Mouse (Mus musculus) cerebellum, adult 2 months (tissue): ENCODE results near the gene Prn. TPM values are rescaled to one million over a fixed set of nuclear protein-coding genes. Genes with fewer than 3 reads are reported as not detected.

Source experiments
- DNase-seq, 2 experiments: peaks; one replicate each; pipeline ENCODE4 v3.0.0; 2021
- H3K27ac ChIP-seq: fragments of 200-500 bp; 2 replicates; pipeline ENCODE4 v1.5.1; 2012; ENCODE audit warnings: low read length, control low read depth, inconsistent platforms; ENCODE audit not compliant: insufficient read depth
- H3K27me3 ChIP-seq: fragments of 200-500 bp; 2 replicates; pipeline ENCODE4 v1.6.1; 2012; ENCODE audit warnings: inconsistent platforms, mild to moderate bottlenecking, low read length, moderate library complexity; ENCODE audit not compliant: control insufficient read depth, insufficient read depth
- H3K4me1 ChIP-seq: fragments of 200-500 bp; 2 replicates; pipeline ENCODE4 v1.6.1; 2011; ENCODE audit warnings: low read length; ENCODE audit not compliant: control insufficient read depth, insufficient read depth
- H3K4me3 ChIP-seq: fragments of 200-500 bp; replicated peaks from 2 replicates; pipeline ENCODE3; 2011; ENCODE audit warnings: mild to moderate bottlenecking, low read depth, low read length, control low read depth; ENCODE audit not compliant: insufficient read depth
- CTCF ChIP-seq: fragments of 200-500 bp; IDR thresholded peaks from 2 replicates; pipeline ENCODE4 v1.5.1; 2011; ENCODE audit warnings: low read depth, mild to moderate bottlenecking, control low read depth, low read length, moderate library complexity, borderline replicate concordance; ENCODE audit not compliant: insufficient read depth
- POLR2A ChIP-seq: fragments of 200-500 bp; IDR thresholded peaks from 2 replicates; pipeline ENCODE4 v1.6.1; 2011; ENCODE audit warnings: low read length, control low read depth, borderline replicate concordance; ENCODE audit not compliant: insufficient read depth
- WGBS: fragments of 180-500 bp; shearing (Covaris S2); methylation state at CpG from one replicate; pipeline ENCODE4 v1.1.7; 2018; 5-methylcytosine and 5-hydroxymethylcytosine counted together
- polyA plus RNA-seq: library from polyadenylated mRNA; depleted of rRNA; stranded (reverse); fragments of >200 nt; gene quantifications from 2 replicates; pipeline ENCODE4 v1.2.3, GENCODE M21; 2012

The Prn gene
- polyA plus RNA-seq, 1 experiment: not detected

DNA sequence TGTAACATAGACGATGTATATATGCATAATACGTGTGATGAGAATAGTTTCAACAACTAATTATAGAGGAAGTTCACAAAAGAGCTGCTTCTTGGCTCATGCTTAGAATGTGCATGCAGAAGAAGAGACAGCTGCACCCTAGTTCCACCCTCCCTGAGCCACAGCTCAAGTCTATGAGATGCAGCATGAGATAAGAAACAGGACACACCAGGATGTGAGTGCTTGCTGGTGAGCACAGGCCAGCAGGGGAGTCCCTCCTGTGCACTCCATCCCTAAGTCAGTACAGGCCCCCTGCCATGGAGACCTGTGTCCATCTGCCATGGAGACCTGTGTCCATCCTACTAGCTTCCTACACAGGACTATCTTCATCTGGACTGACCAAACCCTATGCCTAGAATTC lies 60.8 kb downstream of the Prn start:
- H3K27me3 ChIP-seq: no peaks in the 10 kb centered on the region; the same call in 1 of the 2 replicates
- 90% methylated on average over 2 of the region's 2 CpGs for WGBS

DNA sequence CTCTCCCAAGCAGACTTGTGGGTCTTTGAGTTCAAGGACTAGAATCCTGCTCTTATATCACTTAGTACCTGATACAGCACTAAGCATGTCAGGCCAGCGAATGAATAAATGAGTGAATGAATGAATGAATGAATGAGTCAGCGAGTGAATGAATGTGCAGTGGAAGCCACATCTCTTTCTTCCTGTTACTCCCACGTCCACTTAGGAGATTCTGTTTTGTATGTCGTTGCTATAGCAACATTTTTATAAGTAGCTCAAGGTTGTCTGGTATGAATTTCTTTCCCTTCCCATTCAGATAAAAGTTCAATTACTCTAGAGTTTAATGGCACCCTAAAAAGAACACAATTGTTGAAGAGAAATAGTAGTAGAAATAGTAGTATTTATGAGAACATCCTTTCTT lies 61.3 kb downstream of the Prn start:
- 85% methylated on average over 4 of the region's 4 CpGs for WGBS
- DNase-seq: no peak

More for the DNA sequence above, 60.8 kb downstream of the Prn start:
- H3K27ac ChIP-seq: no peak overlapping the region
- no peak overlapping the region for H3K4me3 ChIP-seq
- TF ChIP-seq CTCF (no peak), POLR2A (no peak)
- no peak for DNase-seq
- no peaks in the 10 kb centered on the region for H3K4me1 ChIP-seq

GRCm38 (mm10) chr2:131976663-131977062 lies 66.9 kb downstream of the Prn start:
- H3K27me3 ChIP-seq: no peaks in the 10 kb centered on the region
- no peaks in the 10 kb centered on the region for H3K4me1 ChIP-seq
- no peak for DNase-seq
- no peak overlapping the region for H3K27ac ChIP-seq
- TF ChIP-seq POLR2A (no peak), CTCF (no peak)
- 89% methylated on average over 3 of the region's 3 CpGs for WGBS
- no peak overlapping the region for H3K4me3 ChIP-seq

More for the DNA sequence above, 61.3 kb downstream of the Prn start:
- Histone ChIP-seq H3K4me1 (no peaks in the 10 kb centered on the region), H3K27ac (no peak overlapping the region), H3K27me3 (no peaks in the 10 kb centered on the region; the same call in 1 of the 2 replicates), H3K4me3 (no peak overlapping the region)
- TF ChIP-seq POLR2A: no peak

DNA sequence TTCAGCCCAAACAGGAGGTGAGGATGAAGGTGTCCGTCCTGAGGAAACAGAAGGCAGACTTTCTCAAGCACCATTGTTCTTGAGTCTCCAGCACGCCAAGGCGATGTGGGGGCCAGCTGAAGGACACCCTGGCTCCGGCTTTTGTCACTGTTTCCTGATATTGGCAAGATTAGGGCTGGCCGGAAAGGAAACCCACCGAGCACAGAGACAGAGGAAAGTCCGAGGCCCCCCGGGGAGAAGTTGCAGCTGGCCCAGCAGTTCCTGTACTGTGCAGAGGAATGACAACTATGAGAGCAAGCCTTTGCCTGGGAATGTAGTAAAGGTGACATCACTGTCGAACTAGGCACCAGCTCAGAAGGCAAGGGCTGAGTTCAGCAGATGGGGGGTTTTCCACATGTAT lies 71.1 kb downstream of the Prn start:
- WGBS: 36% methylated on average over 9 of the region's 9 CpGs
- H3K27me3 ChIP-seq: no peaks in the 10 kb centered on the region
- H3K4me3 ChIP-seq: no peak overlapping the region
- DNase-seq: no peak
- no peak for TF ChIP-seq POLR2A
- no peaks in the 10 kb centered on the region for H3K4me1 ChIP-seq
- no peak overlapping the region for H3K27ac ChIP-seq

DNA sequence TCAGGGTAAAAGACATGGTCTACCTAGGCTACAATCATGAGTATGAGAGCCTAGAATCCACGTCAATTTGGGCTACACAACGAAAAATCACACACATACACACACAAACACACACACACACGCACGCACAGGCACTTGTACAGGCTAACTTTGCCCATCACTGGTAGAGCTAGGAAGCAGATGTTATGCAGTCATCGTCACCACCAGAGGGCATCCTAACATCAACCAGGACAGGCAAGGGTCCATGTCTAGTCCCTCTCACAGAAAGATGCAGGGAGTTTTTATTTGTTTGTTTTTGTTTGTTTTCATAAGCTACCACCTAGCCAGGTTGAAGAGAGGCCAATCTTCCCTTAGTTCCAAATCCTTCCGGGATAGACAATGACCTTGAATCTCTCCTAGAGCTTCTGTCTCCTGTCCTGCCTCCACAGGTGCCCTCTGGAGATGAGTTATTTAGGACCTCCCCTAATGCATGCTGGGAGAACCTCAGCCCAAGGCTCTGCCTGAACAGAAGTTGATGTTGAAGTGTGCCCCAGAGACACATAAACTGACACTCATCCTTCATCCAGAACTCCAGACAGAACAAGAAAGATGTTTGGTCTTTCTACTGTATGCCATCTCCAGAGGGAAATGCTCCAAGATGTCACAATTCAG lies 72.9 kb downstream of the Prn start:
- DNase-seq: peak; percentile 51 to 53
- no peaks in the 10 kb centered on the region for H3K27me3 ChIP-seq
- no peak overlapping the region for H3K4me3 ChIP-seq
- H3K27ac ChIP-seq: no peak overlapping the region
- TF ChIP-seq CTCF (peak; percentile 96), POLR2A (no peak)
- H3K4me1 ChIP-seq: no peaks in the 10 kb centered on the region
- WGBS: 11% methylated on average over 6 of the region's 6 CpGs

- 46% methylated on average over 3 of the region's 3 CpGs for WGBS
- Histone ChIP-seq H3K27me3 (no peaks in the 10 kb centered on the region), H3K4me3 (no peak overlapping the region), H3K27ac (no peak overlapping the region), H3K4me1 (no peaks in the 10 kb centered on the region)
- peak in 1 of 2 experiments; percentile 1 for DNase-seq
- TF ChIP-seq POLR2A (no peak), CTCF (no peak)
Observed at GRCm38 (mm10) chr2:131987950-131988349, 78.2 kb downstream of the Prn start.

- DNase-seq: peak in 1 of 2 experiments; percentile 1
- H3K27ac ChIP-seq: no peak overlapping the region
- WGBS: 82% methylated on average over 2 of the region's 2 CpGs
Observed at GRCm38 (mm10) chr2:131988550-131988949, 78.8 kb downstream of the Prn start.

DNA sequence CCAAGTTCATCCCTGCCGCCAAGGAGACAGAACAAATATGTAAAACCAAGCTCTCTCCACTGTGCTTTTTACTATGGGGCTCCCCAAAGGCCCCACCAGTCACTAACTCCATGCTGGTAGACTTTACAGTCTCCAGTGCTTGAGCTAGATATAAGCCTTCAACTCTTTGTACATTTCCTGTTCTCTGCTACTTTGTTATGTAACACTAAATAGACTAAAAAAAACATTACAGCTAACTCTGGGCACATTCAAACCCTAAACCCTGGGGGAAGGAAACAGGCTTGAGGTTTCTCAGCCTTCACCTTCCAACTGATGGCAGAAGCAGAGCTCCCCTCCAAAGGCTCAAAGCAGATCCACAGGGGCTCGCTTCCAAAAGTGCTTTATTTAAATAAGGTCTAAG lies 82.7 kb downstream of the Prn start:
- Histone ChIP-seq H3K4me1 (peaks cover 17% of the 10 kb centered on the region), H3K4me3 (no peak overlapping the region), H3K27ac (no peak overlapping the region), H3K27me3 (no peaks in the 10 kb centered on the region)
- no peak for DNase-seq
- no peak for TF ChIP-seq CTCF
- no peak for TF ChIP-seq POLR2A
- WGBS: 96% methylated on average over 2 of the region's 2 CpGs

More at GRCm38 (mm10) chr2:131988550-131988949, 78.8 kb downstream of the Prn start:
- H3K27me3 ChIP-seq: no peaks in the 10 kb centered on the region
- no peak overlapping the region for H3K4me3 ChIP-seq
- no peak for TF ChIP-seq CTCF
- TF ChIP-seq POLR2A: no peak
- H3K4me1 ChIP-seq: no peaks in the 10 kb centered on the region; the same call in 1 of the 2 replicates
